Mouse (Mus musculus) small intestine, adult 2 months (tissue): ENCODE data around the gene Defb45. TPM values are rescaled to one million over a fixed set of nuclear protein-coding genes. Genes with fewer than 3 reads are reported as not detected.

Source experiments
- H3K27ac ChIP-seq: fragments of 200-500 bp; 2 replicates; pipeline ENCODE4 v1.5.1; 2012; ENCODE audit warnings: low read depth, low read length, control low read depth, inconsistent platforms; ENCODE audit not compliant: insufficient read depth
- H3K27me3 ChIP-seq: fragments of 200-500 bp; 2 replicates; pipeline ENCODE4 v1.6.1; 2012; ENCODE audit warnings: mild to moderate bottlenecking, moderate library complexity, low read length, inconsistent platforms; ENCODE audit not compliant: control insufficient read depth, insufficient read depth
- H3K36me3 ChIP-seq: fragments of 200-500 bp; 2 replicates; pipeline ENCODE4 v1.6.1; 2012; ENCODE audit warnings: mild to moderate bottlenecking, low read length, control low read depth, inconsistent platforms; ENCODE audit not compliant: control insufficient read depth, insufficient read depth
- H3K4me1 ChIP-seq: fragments of 200-500 bp; 2 replicates; pipeline ENCODE4 v1.6.1; 2012; ENCODE audit warnings: low read length, inconsistent platforms, mixed read lengths; ENCODE audit not compliant: control insufficient read depth, insufficient read depth, insufficient read length
- H3K4me3 ChIP-seq: fragments of 200-500 bp; 2 replicates; pipeline ENCODE4 v1.5.1; 2012; ENCODE audit warnings: low read depth, mild to moderate bottlenecking, control low read depth, inconsistent platforms, low read length, moderate library complexity
- CTCF ChIP-seq: fragments of 200-500 bp; IDR thresholded peaks from 2 replicates; pipeline ENCODE4 v1.5.1; 2012; ENCODE audit warnings: low read depth, mild to moderate bottlenecking, control low read depth, inconsistent platforms, low read length, moderate library complexity, mixed read lengths; ENCODE audit not compliant: insufficient replicate concordance, insufficient read length; ENCODE audit errors: extremely low read depth
- POLR2A ChIP-seq: fragments of 200-500 bp; IDR thresholded peaks from 2 replicates; pipeline ENCODE4 v1.6.1; 2012; ENCODE audit warnings: low read depth, mild to moderate bottlenecking, control low read depth, inconsistent platforms, low read length, moderate library complexity
- WGBS: fragments of 180-500 bp; shearing (Covaris S2); methylation state at CpG from one replicate; pipeline ENCODE4 v1.1.7; 2018; 5-methylcytosine and 5-hydroxymethylcytosine counted together
- polyA plus RNA-seq: library from polyadenylated mRNA; depleted of rRNA; stranded (reverse); fragments of >200 nt; gene quantifications from 2 replicates; pipeline ENCODE4 v1.2.3, GENCODE M21; 2012

Gene Defb45
- polyA plus RNA-seq, 1 experiment, result not detected

GRCm38 (mm10) chr2:152633334-152633733 lies 34.1 kb upstream of the Defb45 start:
- Histone ChIP-seq H3K36me3 (no peaks in the 10 kb centered on the region), H3K27ac (no peak overlapping the region), H3K4me3 (no peak overlapping the region), H3K27me3 (no peaks in the 10 kb centered on the region; the same call in none of the 2 replicates), H3K4me1 (no peaks in the 10 kb centered on the region)
- no peak for TF ChIP-seq CTCF
- TF ChIP-seq POLR2A, result no peak
- 35% methylated on average over 17 of the region's 17 CpGs for WGBS

- no peak for TF ChIP-seq CTCF
- no peak for TF ChIP-seq POLR2A
- no peaks in the 10 kb centered on the region; the same call in 1 of the 2 replicates for H3K4me1 ChIP-seq
Observed at GRCm38 (mm10) chr2:152629904-152630303, 30.7 kb upstream of the Defb45 start.

GRCm38 (mm10) chr2:152629239-152629638 lies 30.0 kb upstream of the Defb45 start:
- H3K4me3 ChIP-seq, result no peak overlapping the region; the same call in 1 of the 2 replicates
- WGBS, result 29% methylated on average over 3 of the region's 3 CpGs
- no peak for TF ChIP-seq CTCF
- TF ChIP-seq POLR2A, result no peak

More at GRCm38 (mm10) chr2:152629904-152630303, 30.7 kb upstream of the Defb45 start:
- H3K27ac ChIP-seq, result no peak overlapping the region
- WGBS, result 75% methylated on average over 6 of the region's 6 CpGs
- H3K27me3 ChIP-seq, result peaks cover 20% of the 10 kb centered on the region
- H3K36me3 ChIP-seq, result no peaks in the 10 kb centered on the region
- H3K4me3 ChIP-seq, result no peak overlapping the region

GRCm38 (mm10) chr2:152628066-152628465 lies 28.9 kb upstream of the Defb45 start:
- TF ChIP-seq CTCF (no peak), POLR2A (no peak)
- WGBS, result 46% methylated on average over 17 of the region's 17 CpGs
- Histone ChIP-seq H3K4me1 (no peaks in the 10 kb centered on the region; the same call in 1 of the 2 replicates), H3K27me3 (peaks cover 20% of the 10 kb centered on the region), H3K36me3 (no peaks in the 10 kb centered on the region), H3K27ac (peak overlapping the region; percentile 19; the same call in 1 of the 2 replicates), H3K4me3 (peak overlapping the region; percentile 63)

More at GRCm38 (mm10) chr2:152629239-152629638, 30.0 kb upstream of the Defb45 start:
- no peak overlapping the region for H3K27ac ChIP-seq
- H3K27me3 ChIP-seq, result peaks cover 20% of the 10 kb centered on the region
- H3K36me3 ChIP-seq, result no peaks in the 10 kb centered on the region
- no peaks in the 10 kb centered on the region; the same call in 1 of the 2 replicates for H3K4me1 ChIP-seq

GRCm38 (mm10) chr2:152626774-152627591 lies 27.8 kb upstream of the Defb45 start, which contains the start of gene Rem1:
TSS of gene Rem1 (plus strand) at chr2:152626951.
- H3K27ac ChIP-seq, result peak within 1 kb of the TSS; percentile 74
- peak within 1 kb of the TSS; percentile 63 for H3K4me3 ChIP-seq
- no peaks in the 10 kb centered on the region; the same call in 1 of the 2 replicates for H3K4me1 ChIP-seq
- WGBS, result 3% methylated on average over 59 of the region's 59 CpGs
- H3K36me3 ChIP-seq, result no peaks in the 10 kb centered on the region
- peaks cover 20% of the 10 kb centered on the region for H3K27me3 ChIP-seq
- TF ChIP-seq POLR2A, result no peak
- TF ChIP-seq CTCF, result no peak

GRCm38 (mm10) chr2:152625256-152625655 lies 26.1 kb upstream of the Defb45 start:
- Histone ChIP-seq H3K27ac (no peak overlapping the region), H3K4me1 (no peaks in the 10 kb centered on the region; the same call in 1 of the 2 replicates), H3K36me3 (no peaks in the 10 kb centered on the region), H3K4me3 (no peak overlapping the region), H3K27me3 (peaks cover 20% of the 10 kb centered on the region)
- WGBS, result 11% methylated on average over 1 of the region's 1 CpGs
- TF ChIP-seq POLR2A (no peak), CTCF (no peak)

- H3K27me3 ChIP-seq, result peaks cover 20% of the 10 kb centered on the region
Observed at GRCm38 (mm10) chr2:152624566-152624965, 25.4 kb upstream of the Defb45 start.

More at GRCm38 (mm10) chr2:152624566-152624965, 25.4 kb upstream of the Defb45 start:
- 86% methylated on average over 2 of the region's 2 CpGs for WGBS
- no peak overlapping the region for H3K27ac ChIP-seq
- H3K4me3 ChIP-seq, result no peak overlapping the region
- H3K36me3 ChIP-seq, result no peaks in the 10 kb centered on the region
- H3K4me1 ChIP-seq, result no peaks in the 10 kb centered on the region; the same call in 1 of the 2 replicates
- no peak for TF ChIP-seq POLR2A
